Mouse (Mus musculus) B cell, adult 62 days (primary cell): ENCODE data around the gene Mrps34. TPM values are rescaled to one million over a fixed set of nuclear protein-coding genes. Genes with fewer than 3 reads are reported as not detected.

ENCODE experiments used
- total RNA-seq: library from RNA; stranded (reverse); gene quantifications from 4 replicates; pipeline ENCODE4 v1.2.4, GENCODE M21; 2023

The Mrps34 gene
- total RNA-seq, result 27.2 to 32.9 TPM (median 29.8 TPM) in 4 replicates

GRCm38 (mm10) chr17:24894995-24895547, at the start of gene Mrps34, which contains the start of gene Eme2:
TSS of gene Mrps34 (plus strand) at chr17:24895116.
TSS of gene Eme2 (minus strand) at chr17:24895087.

GRCm38 (mm10) chr17:24850065-24850772, 44.7 kb upstream of the Mrps34 start, which contains the start of gene Fahd1:
TSS of gene Fahd1 (minus strand) at chr17:24850364.

GRCm38 (mm10) chr17:24865776-24866175, 29.1 kb upstream of the Mrps34 start, which contains the start of gene Igfals:
TSS of gene Igfals (plus strand) at chr17:24865997.

DNA sequence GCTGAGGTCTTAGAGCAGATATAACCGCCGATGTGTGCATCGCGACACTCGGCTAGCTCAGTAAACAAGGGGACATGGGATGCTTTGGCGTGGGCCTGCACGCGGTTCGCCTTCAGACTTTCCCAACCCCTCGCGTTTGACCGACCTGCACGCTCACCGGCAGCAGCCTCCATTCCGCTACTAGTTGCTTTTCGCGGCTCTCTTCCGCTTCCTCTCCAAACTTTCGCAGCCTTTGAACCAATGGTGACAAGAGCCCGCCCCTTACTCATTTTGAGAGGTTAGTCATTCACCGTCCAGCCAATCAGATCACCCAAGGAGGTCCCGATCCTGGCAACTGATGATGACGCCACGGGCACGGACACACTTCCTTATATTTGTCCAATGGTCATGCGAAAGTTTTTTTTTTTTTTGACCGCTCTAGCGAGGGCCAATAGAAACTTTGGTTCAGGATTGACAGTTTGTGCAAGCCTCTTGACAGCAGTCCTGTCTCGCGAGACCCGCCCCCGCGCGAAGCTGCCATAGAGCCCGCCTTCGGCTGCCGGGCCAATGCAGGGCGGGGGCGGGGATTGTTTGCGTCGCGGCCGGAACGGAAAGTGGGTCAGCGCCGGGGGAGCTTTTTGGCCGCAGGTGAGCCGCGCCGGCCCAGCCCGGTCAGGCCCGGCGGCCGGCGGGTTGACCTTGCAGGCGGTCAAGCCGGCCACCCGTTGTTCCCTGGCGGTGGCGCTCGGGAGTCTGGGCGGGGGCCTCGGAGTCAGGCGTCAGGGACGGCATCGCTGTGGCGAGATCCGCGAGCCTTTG, 8.6 kb upstream of the Mrps34 start, which contains the start of the genes Nubp2 and Spsb3:
Nubp2 (minus strand) TSS at position 216 of the 798 bp plus-strand sequence.
Spsb3 (plus strand) TSS at position 510 of the 798 bp plus-strand sequence.

GRCm38 (mm10) chr17:24896241-24896992, 1.5 kb downstream of the Mrps34 start, which contains the start of gene Nme3:
TSS of gene Nme3 (plus strand) at chr17:24896500.

DNA sequence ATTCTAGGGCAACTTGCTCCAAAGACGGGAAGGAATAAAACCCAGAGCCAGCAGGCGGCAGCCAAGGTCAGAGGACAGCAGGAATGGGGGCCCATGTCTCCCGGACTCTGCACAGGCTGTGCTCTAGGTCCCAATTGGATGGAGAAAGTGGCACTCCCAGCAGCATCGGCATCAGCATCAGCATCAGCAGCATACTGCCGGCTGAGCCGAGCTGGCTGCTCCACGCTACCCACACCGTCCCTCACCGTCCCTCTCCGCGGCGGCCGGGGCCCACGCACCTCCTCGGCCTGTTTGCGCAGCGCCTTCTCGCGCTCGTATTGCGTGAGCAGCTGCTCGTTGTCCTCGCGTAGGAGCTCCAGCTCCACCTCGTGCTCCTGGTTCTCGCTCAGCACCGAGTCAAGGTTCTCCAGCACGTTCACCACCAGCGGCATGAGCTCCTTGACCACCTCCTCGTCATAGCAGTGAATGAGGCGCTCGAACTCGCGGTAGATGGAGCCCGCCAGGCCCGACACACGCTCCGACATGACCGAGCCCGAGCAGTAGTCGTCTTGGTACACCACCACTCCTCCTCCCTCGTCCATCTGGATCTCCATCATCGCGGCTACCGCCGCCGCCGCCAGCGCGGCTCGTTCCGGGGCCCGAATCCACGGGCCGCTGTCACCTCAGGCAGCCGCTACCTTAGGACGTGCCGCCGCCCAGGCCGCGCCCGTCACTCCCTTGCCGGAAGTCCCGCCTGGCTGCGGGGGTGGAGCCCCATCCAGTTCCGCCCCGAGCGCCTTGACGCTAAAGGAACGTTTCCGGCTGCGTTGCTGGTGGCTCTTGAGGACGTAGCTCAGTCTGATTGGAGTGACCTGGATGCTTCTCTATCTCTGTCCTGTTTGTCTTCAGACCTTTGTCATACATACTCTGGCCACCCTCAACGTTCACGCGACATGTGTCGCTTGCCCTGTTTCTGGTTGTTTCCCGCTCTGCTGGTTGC, 41.6 kb downstream of the Mrps34 start, which contains the start of gene Mapk8ip3:
Mapk8ip3 (minus strand) TSS at position 719 of the 979 bp plus-strand sequence.

Other genes with a start within 250 kb of the Mrps34 start
- 0.41 to 0.48 TPM in 2 of 4 replicates, not detected in the others for gene Slc9a3r2, start 244.8 kb upstream of the Mrps34 start, total RNA-seq
- gene Npw, start 236.7 kb upstream of the Mrps34 start, total RNA-seq, result not detected in 4 replicates
- gene Zfp598, start 225.4 kb upstream of the Mrps34 start, total RNA-seq, result 54.6 to 60.8 TPM (median 56.6 TPM) in 4 replicates
- not detected in 4 replicates for gene Syngr3, start 205.2 kb upstream of the Mrps34 start, total RNA-seq
- 12.9 to 22.3 TPM (median 19.2 TPM) in 4 replicates for gene Gfer, start 199.0 kb upstream of the Mrps34 start, total RNA-seq
- 5.5 to 8.2 TPM (median 5.8 TPM) in 4 replicates for gene Noxo1, start 198.9 kb upstream of the Mrps34 start, total RNA-seq
- 27.5 to 42.8 TPM (median 32.7 TPM) in 4 replicates for gene Tbl3, start 187.5 kb upstream of the Mrps34 start, total RNA-seq
- not detected in 4 replicates for gene Rnf151, start 177.1 kb upstream of the Mrps34 start, total RNA-seq
- 1,219 to 1,283 TPM (median 1,236 TPM) in 4 replicates for gene Rps2, start 177.0 kb upstream of the Mrps34 start, total RNA-seq
- gene Ndufb10, start 170.6 kb upstream of the Mrps34 start, total RNA-seq, result 67.0 to 84.4 TPM (median 75.9 TPM) in 4 replicates
- 1.6 TPM in 1 of 4 replicates, not detected in the others for gene Rpl3l, start 167.3 kb upstream of the Mrps34 start, total RNA-seq
- 32.3 to 40.3 TPM (median 34.7 TPM) in 4 replicates for gene Msrb1, start 158.5 kb upstream of the Mrps34 start, total RNA-seq
- not detected in 4 replicates for gene Hs3st6, start 142.1 kb upstream of the Mrps34 start, total RNA-seq
- gene Meiob, start 90.8 kb upstream of the Mrps34 start, total RNA-seq, result not detected in 4 replicates
- gene Hagh, start 55.0 kb upstream of the Mrps34 start, total RNA-seq, result 29.2 to 37.9 TPM (median 31.8 TPM) in 4 replicates
- 1.6 to 2.9 TPM (median 2.5 TPM) in 4 replicates for gene Fahd1, start 44.8 kb upstream of the Mrps34 start, total RNA-seq
- 0.45 to 0.72 TPM (median 0.59 TPM) in 4 replicates for gene Igfals, start 29.1 kb upstream of the Mrps34 start, total RNA-seq
- gene Nubp2, start 8.8 kb upstream of the Mrps34 start, total RNA-seq, result 53.9 to 62.6 TPM (median 58.4 TPM) in 4 replicates
- gene Spsb3, start 8.5 kb upstream of the Mrps34 start, total RNA-seq, result 22.1 to 30.5 TPM (median 28.7 TPM) in 4 replicates
- 65.3 to 77.7 TPM (median 72.9 TPM) in 4 replicates for gene Eme2, start within 50 bp of the Mrps34 start, total RNA-seq
- 16.7 to 22.9 TPM (median 20.5 TPM) in 4 replicates for gene Nme3, start 1.4 kb downstream of the Mrps34 start, total RNA-seq
- gene Mapk8ip3, start 41.9 kb downstream of the Mrps34 start, total RNA-seq, result 208 to 219 TPM (median 213 TPM) in 4 replicates
- 26.3 to 41.9 TPM (median 33.7 TPM) in 4 replicates for gene Jpt2, start 65.6 kb downstream of the Mrps34 start, total RNA-seq
- gene Cramp1l, start 120.7 kb downstream of the Mrps34 start, total RNA-seq, result 34.2 to 39.7 TPM (median 38.7 TPM) in 4 replicates
- gene Ift140, start 121.0 kb downstream of the Mrps34 start, total RNA-seq, result 65.2 to 73.5 TPM (median 69.5 TPM) in 4 replicates
- gene Tmem204, start 188.5 kb downstream of the Mrps34 start, total RNA-seq, result not detected in 4 replicates
- gene Telo2, start 220.9 kb downstream of the Mrps34 start, total RNA-seq, result 30.7 to 41.3 TPM (median 35.3 TPM) in 4 replicates
- 0.39 TPM in 1 of 4 replicates, not detected in the others for gene Ptx4, start 225.6 kb downstream of the Mrps34 start, total RNA-seq
- gene Clcn7, start 238.3 kb downstream of the Mrps34 start, total RNA-seq, result 41.6 to 48.1 TPM (median 42.1 TPM) in 4 replicates